Mouse (Mus musculus) heart, adult 2 months (tissue): ENCODE data around the gene Eme1.

Experiments
- CTCF ChIP-seq: fragments of 200-600 bp; IDR thresholded peaks from 2 replicates; pipeline ENCODE4 v1.8.1; 2022; ENCODE audit warnings: antibody characterized with exemption, mild to moderate bottlenecking, moderate library complexity
- EP300 ChIP-seq: fragments of 200-500 bp; IDR thresholded peaks from 2 replicates; pipeline ENCODE4 v1.6.1; 2011; ENCODE audit warnings: low read depth, low read length, control low read depth; ENCODE audit not compliant: insufficient read depth
- POLR2A ChIP-seq: fragments of 200-500 bp; IDR thresholded peaks from 2 replicates; pipeline ENCODE4 v1.6.1; 2011; ENCODE audit warnings: mild to moderate bottlenecking, low read depth, low read length, control low read depth; ENCODE audit not compliant: insufficient read depth

DNA sequence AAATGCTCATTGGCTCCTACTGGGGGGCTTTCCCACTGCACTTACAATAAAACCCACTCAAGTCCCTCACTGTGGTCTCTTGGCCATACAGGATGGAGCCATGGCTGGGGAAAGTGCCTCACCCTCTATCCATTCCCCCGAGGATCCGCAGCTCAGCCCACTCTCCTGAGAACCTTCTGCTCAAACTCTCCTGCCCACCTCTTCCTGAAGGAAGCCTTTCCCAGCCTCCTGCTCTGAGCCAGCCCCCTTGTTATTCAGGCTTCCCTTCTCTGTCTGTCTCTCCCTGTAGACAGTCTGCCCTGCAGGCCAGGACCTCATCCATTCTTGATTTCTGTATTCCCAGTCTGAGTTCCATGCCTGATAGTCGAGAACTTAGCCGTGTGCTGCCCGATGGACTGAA is 21.2 kb upstream of the Eme1 start:
- TF ChIP-seq CTCF (no peak), POLR2A (no peak), EP300 (no peak)
